Mouse (Mus musculus) kidney, adult 2 months (tissue): Measurements from ENCODE around the gene Aes. TPM values are rescaled to one million over a fixed set of nuclear protein-coding genes. Genes with fewer than 3 reads are reported as not detected.
A peak's percentile ranks its signal among the peaks of the same experiment; 100 is the strongest.

ENCODE experiments used
- DNase-seq: peaks from one replicate; pipeline ENCODE4 v3.0.0; 2021
- H3K27ac ChIP-seq: fragments of 200-500 bp; 2 replicates; pipeline ENCODE4 v1.5.1; 2012; ENCODE audit warnings: low read depth, low read length, control low read depth, inconsistent platforms; ENCODE audit not compliant: insufficient read depth
- H3K27me3 ChIP-seq: fragments of 200-500 bp; replicated peaks from 2 replicates; pipeline ENCODE4 v1.6.1; 2012; ENCODE audit warnings: mild to moderate bottlenecking, moderate library complexity, low read length, inconsistent platforms; ENCODE audit not compliant: control insufficient read depth, insufficient read depth
- H3K36me3 ChIP-seq: fragments of 200-500 bp; 2 replicates; pipeline ENCODE4 v1.6.1; 2012; ENCODE audit warnings: mild to moderate bottlenecking, moderate library complexity, low read length, inconsistent platforms; ENCODE audit not compliant: control insufficient read depth, insufficient read depth
- H3K4me1 ChIP-seq: fragments of 200-500 bp; 2 replicates; pipeline ENCODE4 v1.6.1; 2011; ENCODE audit warnings: low read length; ENCODE audit not compliant: control insufficient read depth, insufficient read depth
- H3K4me3 ChIP-seq: fragments of 200-500 bp; 2 replicates; pipeline ENCODE4 v1.5.1; 2011; ENCODE audit warnings: mild to moderate bottlenecking, low read depth, low read length, control low read depth; ENCODE audit not compliant: insufficient read depth
- CTCF ChIP-seq: fragments of 200-500 bp; conservative IDR thresholded peaks from 2 replicates; pipeline ENCODE4 v1.5.1; 2011; ENCODE audit warnings: low read depth, mild to moderate bottlenecking, control low read depth, low read length, moderate library complexity, mixed read lengths; ENCODE audit not compliant: insufficient read depth, insufficient read length
- POLR2A ChIP-seq: fragments of 200-500 bp; IDR thresholded peaks from one replicate; pipeline ENCODE4 v1.6.1; 2011; ENCODE audit warnings: low read depth, low read length, control low read depth
- WGBS: fragments of 180-500 bp; shearing (Covaris S2); methylation state at CpG from one replicate; pipeline ENCODE4 v1.1.7; 2018; 5-methylcytosine and 5-hydroxymethylcytosine counted together
- polyA plus RNA-seq: library from polyadenylated mRNA; depleted of rRNA; stranded (reverse); fragments of >200 nt; gene quantifications from 2 replicates; pipeline ENCODE4 v1.2.3, GENCODE M21; 2012

Gene Aes
- polyA plus RNA-seq, 1 experiment: 2,250 TPM

- WGBS: 49% methylated on average over 6 of the region's 6 CpGs
- Histone ChIP-seq H3K4me3 (no peak overlapping the region), H3K36me3 (peaks cover 4% of the 10 kb centered on the region)
Observed at GRCm38 (mm10) chr10:81563481-81563880, 4.2 kb downstream of the Aes start.

GRCm38 (mm10) chr10:81564216-81564615 lies 4.9 kb downstream of the Aes start:
- 8% methylated on average over 10 of the region's 10 CpGs for WGBS
- Histone ChIP-seq H3K27me3 (no peaks in the 10 kb centered on the region), H3K27ac (peak overlapping the region; percentile 53), H3K4me1 (peaks cover 21% of the 10 kb centered on the region), H3K4me3 (peak overlapping the region; percentile 27; the same call in 1 of the 2 replicates), H3K36me3 (peaks cover 4% of the 10 kb centered on the region)
- DNase-seq: peak; percentile 79
- TF ChIP-seq POLR2A (no peak), CTCF (no peak)

More at GRCm38 (mm10) chr10:81563481-81563880, 4.2 kb downstream of the Aes start:
- Histone ChIP-seq H3K27ac (peak overlapping the region; percentile 53), H3K4me1 (peaks cover 24% of the 10 kb centered on the region), H3K27me3 (no peaks in the 10 kb centered on the region)
- DNase-seq: no peak
- TF ChIP-seq POLR2A (no peak), CTCF (no peak)

GRCm38 (mm10) chr10:81564734-81565133 lies 5.4 kb downstream of the Aes start:
- Histone ChIP-seq H3K4me3 (no peak overlapping the region), H3K36me3 (peaks cover 4% of the 10 kb centered on the region), H3K4me1 (peaks cover 21% of the 10 kb centered on the region), H3K27me3 (no peaks in the 10 kb centered on the region), H3K27ac (peak overlapping the region; percentile 40)
- WGBS: 59% methylated on average over 10 of the region's 10 CpGs
- no peak for TF ChIP-seq POLR2A
- peak; percentile 61 for TF ChIP-seq CTCF
- peak; percentile 67 for DNase-seq

DNA sequence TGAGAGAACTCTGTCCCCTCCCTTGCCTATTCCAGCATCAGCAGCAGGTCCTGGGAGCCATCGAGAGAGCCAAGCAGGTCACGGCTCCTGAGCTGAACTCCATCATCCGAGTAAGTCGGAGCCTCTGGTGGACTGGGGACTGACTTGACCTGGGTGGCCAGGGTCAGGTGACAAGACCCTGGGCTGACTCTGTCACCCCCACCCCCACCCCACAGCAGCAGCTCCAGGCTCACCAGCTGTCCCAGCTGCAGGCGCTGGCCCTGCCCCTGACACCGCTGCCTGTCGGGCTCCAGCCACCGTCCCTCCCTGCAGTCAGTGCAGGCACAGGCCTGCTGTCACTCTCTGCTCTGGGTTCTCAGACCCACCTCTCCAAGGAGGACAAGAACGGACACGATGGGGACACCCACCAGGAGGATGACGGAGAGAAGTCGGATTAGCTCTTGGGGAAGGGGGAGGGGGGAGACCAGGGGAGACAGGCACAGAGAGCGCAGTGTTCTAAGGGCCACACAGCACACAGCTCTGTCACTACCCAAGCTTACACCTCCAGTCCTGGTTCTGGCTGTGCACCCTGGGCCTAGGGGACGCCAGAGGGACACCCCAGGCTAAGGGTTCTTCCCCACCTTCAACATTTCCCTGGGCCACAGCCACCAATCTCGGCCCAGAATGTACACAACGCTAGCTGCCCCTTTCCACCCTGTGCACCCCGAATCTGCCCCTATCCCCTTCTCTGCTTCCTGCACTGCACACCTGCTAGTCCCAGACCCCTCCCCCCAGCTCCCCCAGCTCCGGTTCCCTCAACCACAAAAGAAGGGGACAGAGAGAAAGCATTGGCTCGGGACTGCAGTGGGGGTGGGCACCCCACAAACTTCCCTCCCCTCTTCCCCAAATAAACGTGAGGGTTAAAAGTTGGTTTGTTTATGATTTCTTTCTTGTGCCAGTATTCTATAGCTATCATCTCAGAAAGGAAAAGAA lies 6.3 kb downstream of the Aes start:
- Histone ChIP-seq H3K27me3 (no peaks in the 10 kb centered on the region), H3K4me3 (no peak overlapping the region), H3K4me1 (peaks cover 24% of the 10 kb centered on the region), H3K27ac (no peak overlapping the region), H3K36me3 (peaks cover 4% of the 10 kb centered on the region)
- WGBS: 68% methylated on average over 20 of the region's 20 CpGs
- DNase-seq: no peak
- TF ChIP-seq POLR2A: no peak
- no peak for TF ChIP-seq CTCF

- 22% methylated on average over 16 of the region's 16 CpGs for WGBS
- H3K4me3 ChIP-seq: no peak overlapping the region
- no peaks in the 10 kb centered on the region for H3K27me3 ChIP-seq
- H3K27ac ChIP-seq: peak overlapping the region; percentile 70
- TF ChIP-seq CTCF (no peak), POLR2A (no peak)
- H3K36me3 ChIP-seq: peaks cover 4% of the 10 kb centered on the region
- H3K4me1 ChIP-seq: peaks cover 11% of the 10 kb centered on the region
- peak; percentile 74 for DNase-seq
Observed at GRCm38 (mm10) chr10:81568381-81569191, 9.3 kb downstream of the Aes start.

- 73% methylated on average over 9 of the region's 9 CpGs for WGBS
- H3K4me1 ChIP-seq: peaks cover 5% of the 10 kb centered on the region; the same call in 1 of the 2 replicates
- H3K27ac ChIP-seq: peak overlapping the region; percentile 70; the same call in 1 of the 2 replicates
- peaks cover 4% of the 10 kb centered on the region for H3K36me3 ChIP-seq
- no peak overlapping the region for H3K4me3 ChIP-seq
- H3K27me3 ChIP-seq: no peaks in the 10 kb centered on the region
- no peak for DNase-seq
- no peak for TF ChIP-seq CTCF
- no peak for TF ChIP-seq POLR2A
Observed at GRCm38 (mm10) chr10:81569507-81570237, 10.4 kb downstream of the Aes start.
